Comparison of ENCODE assay signal across 8 mouse cellular contexts in the genomic region with DNA sequence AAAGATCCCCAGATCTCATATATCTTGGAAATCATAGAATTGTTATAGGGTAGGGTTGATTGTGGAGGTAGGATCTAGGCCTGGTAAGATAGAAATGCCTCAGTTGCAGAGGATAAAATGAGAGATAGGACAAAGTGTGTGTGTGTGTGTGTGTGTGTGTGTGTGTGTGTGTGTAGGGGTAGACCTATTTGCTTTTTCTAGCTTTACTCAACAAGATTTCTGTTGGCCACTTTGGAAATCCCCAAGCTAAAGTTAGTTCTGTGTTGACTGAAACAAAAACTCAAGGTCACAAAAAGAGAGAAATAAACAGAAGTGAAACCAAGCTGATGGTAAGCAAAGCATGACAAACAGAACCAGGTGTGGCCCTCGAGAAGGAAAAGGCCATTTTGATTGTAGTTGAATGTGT.
DNase-seq lines count a peak whose midpoint lies in the region; ATAC-seq and TF ChIP-seq lines count a peak whose summit lies in the region.
"Not testable (repeated sequence)": the region's sequence is repeated elsewhere in the genome, so short reads cannot be mapped to it uniquely, and the experiment has no call there.

No protein-coding gene starts in this region.

- DNase-seq in A20 (ENCODE audit: low read depth, low spot score): peak; percentile 92
- DNase-seq in induced T-regulatory cell, adult 2 months (ENCODE audit: low read depth): peak; percentile 40
- not testable (repeated sequence) for DNase-seq in liver, postnatal 0 days
- peak; percentile 21 for DNase-seq in lung, postnatal 36 days
- DNase-seq in spleen, adult 12 weeks (ENCODE audit: low spot score): peak; percentile 2
- DNase-seq in spleen, postnatal 36 days (ENCODE audit: low spot score in 2 of 2): peak; percentile 79 to 88

- not testable (repeated sequence) for H3K4me1 ChIP-seq in liver, postnatal 0 days (ENCODE audit: insufficient read depth)

- H3K9ac ChIP-seq in liver, postnatal 0 days (replicated peaks): not testable (repeated sequence)

- H3K27ac ChIP-seq in liver, postnatal 0 days (ENCODE audit: low read depth): not testable (repeated sequence)

- not testable (repeated sequence) for H3K4me3 ChIP-seq in liver, postnatal 0 days (ENCODE audit: low read depth, low read length)

- TF ChIP-seq EP300 in liver, postnatal 0 days (IDR thresholded peaks at IDR 0.05; ENCODE audit: low read depth): peak; percentile 57

- H3K36me3 ChIP-seq in liver, postnatal 0 days (replicated peaks; ENCODE audit: insufficient read depth, low read length): not testable (repeated sequence)

- not testable (repeated sequence) for H3K4me2 ChIP-seq in liver, postnatal 0 days (ENCODE audit: low read depth, low read length)

- H3K27me3 ChIP-seq in liver, postnatal 0 days (ENCODE audit: insufficient read depth, low read length): not testable (repeated sequence)

- H3K9me3 ChIP-seq in liver, postnatal 0 days (ENCODE audit: low read length): not testable (repeated sequence)

- 14% methylated on average over 1 of the region's 1 CpGs for WGBS in liver, postnatal 0 days (ENCODE audit: insufficient replicate concordance)

- ATAC-seq in CD4-positive, CD25-positive, alpha-beta regulatory T cell, adult 4 months: peak; percentile 37
- not testable (repeated sequence) for ATAC-seq in liver, postnatal 0 days
- peak; percentile 77 for ATAC-seq in neutrophil, adult 5-6 weeks (ENCODE audit: extremely low read depth, insufficient number of reproducible peaks, low FRiP score, poor library complexity, severe bottlenecking)

- TF ChIP-seq CTCF in liver, postnatal 0 days (IDR thresholded peaks at IDR 0.05; ENCODE audit: low read depth): not testable (repeated sequence)
